In the genomic region with DNA sequence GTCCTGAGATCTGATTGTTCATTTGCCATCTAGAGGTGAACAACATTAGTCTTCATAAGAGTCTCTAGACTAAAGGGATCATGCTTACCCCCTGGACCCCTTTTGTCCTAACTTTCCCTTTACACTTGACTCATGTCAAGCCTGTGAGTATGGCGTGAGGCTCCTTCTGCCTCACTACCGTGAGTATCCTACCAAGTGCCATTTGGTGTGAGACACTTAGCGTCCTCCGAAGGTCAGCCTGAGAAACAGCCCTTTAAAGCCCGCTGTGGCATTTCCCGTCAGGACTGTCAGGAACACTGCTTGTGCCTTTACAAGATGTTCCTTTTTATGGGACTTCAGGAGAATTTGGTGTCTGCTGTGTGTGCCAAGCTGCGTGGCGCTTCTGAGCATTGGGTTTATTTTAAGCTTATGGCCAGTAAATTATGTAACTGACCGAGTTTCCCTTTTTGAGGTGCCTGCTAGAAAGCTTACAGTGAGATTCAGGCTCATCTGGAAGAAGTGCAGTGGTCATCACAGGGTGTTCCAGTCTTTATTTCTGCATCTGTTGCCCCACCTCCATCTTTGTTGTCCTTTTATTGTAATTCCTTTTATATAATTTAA, we compare ENCODE assay signal across 14 mouse cellular contexts.
DNase-seq lines count a peak whose midpoint lies in the region; ATAC-seq lines count a peak whose summit lies in the region.
"Had no signal": no experiment of that assay in that cellular context is flagged by ENCODE, and none has a peak within 500 bp of the region (broad histone marks: within the 10 kb centered on the region; RNA-seq: fewer than 3 reads in every experiment).

No protein-coding gene starts in this region.

- DNase-seq in cerebellum, adult 11 months: no peak
- DNase-seq in layer of hippocampus, adult 11-12 months (ENCODE audit: low spot score): peak; percentile 35
- DNase-seq in layer of hippocampus, postnatal 10 days (ENCODE audit: low spot score in 2 of 2): no peak
- DNase-seq in MN1 (ENCODE audit: low spot score): no peak
- DNase-seq in kidney, adult 18-20 months: no peak
- DNase-seq: heart, adult 2 months; lung, postnatal 14 days; thymus, adult 18-20 months had no signal

- peak; percentile 50; the same call in 1 of the 2 replicates for ATAC-seq in cerebellum, adult (ENCODE audit: insufficient number of reproducible peaks, low FRiP score, low TSS enrichment)
- ATAC-seq in granulocyte monocyte progenitor cell, adult 5-6 weeks (replicated peaks; ENCODE audit: poor library complexity, severe bottlenecking): peak; percentile 87
- ATAC-seq in megakaryocyte progenitor cell, adult 5-6 weeks (replicated peaks; ENCODE audit: poor library complexity): peak; percentile 93
- ATAC-seq: CD4-positive, CD25-positive, alpha-beta regulatory T cell, adult 4 months; forebrain, embryonic 13.5 days; inflammation-experienced regulatory T-cells, adult 6 months had no signal
